Mouse (Mus musculus) thymus, postnatal 14 days (tissue): ENCODE results near the gene Vwa5b1.

Source experiments
- DNase-seq: peaks from one replicate; pipeline ENCODE4 v3.0.0; 2021

The Vwa5b1 gene

DNA sequence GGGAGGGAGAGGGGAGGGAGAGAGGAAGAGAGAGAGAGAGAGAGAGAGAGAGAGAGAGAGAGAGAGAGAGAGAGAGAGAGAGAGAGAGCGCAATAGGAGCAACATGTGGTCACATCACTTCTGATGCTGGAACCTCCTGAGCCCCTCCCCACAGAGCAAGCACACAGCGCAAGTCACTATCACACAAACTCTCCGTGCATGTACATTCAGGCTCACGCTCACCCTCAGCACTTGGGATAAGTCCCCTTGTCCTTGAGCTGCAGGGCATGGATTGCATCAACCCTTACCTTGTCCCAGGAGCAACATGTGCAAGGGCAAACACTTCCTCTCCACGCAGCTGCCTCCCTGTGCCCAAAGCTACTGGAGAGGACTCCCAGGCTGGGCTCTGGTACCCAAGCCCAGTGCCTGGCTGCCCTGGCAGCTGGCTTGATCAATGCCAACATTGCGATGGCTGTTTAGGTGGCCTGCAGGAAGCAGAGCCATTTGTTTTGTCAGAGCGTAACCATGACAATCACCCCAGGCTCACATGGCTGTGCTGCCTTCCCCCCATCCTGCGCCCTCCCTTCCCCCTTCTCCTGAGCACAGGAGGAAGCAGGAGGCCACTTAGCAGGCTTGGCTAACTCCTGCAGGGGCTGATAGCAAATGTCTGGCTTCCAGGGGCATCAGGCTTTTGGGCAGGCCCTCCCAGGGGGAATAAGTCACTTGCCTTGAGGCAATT, at the start of gene Vwa5b1:
Gene Vwa5b1 (minus strand): TSS at position 457 of the 718 bp plus-strand sequence.
- no peak for DNase-seq

DNA sequence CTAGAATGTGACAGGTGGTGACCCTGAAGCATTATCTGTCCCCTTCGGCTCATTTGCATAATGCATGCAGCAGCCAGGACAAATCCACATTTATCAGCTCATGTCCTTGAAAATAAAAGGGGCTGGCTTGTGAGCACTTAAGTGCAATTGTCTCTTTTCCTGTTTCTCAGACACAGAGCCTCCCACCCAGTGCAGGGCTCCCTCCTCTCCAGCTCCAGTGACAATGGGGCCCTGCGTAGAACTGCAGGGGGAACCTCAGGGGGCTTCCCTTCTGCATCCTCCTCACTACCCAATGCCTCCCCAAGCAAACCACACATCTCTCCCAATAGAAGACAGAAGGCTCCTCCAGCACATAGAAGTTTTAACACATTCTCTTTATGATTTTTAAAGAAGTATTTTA, 47.1 kb upstream of the Vwa5b1 start:
- no peak for DNase-seq

DNA sequence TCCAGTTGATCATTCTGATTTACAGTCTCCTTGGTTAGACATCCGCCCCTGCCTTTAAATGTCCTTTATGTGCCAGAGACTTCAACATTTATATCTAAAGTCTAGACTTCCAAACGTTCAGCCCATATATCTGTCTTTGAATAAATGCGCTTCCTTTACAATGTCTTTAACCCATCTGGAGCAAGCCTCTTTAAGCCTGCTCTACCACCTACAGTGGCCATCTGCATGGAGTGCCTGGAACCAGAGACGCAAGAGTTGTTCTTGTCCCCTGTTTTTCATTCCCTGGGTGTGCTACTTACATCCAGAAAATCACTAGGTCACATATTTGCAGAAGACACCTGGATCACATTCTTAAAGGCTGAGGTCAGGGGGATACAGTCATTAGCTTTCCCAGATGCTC, 44.4 kb upstream of the Vwa5b1 start:
- DNase-seq, result no peak

DNA sequence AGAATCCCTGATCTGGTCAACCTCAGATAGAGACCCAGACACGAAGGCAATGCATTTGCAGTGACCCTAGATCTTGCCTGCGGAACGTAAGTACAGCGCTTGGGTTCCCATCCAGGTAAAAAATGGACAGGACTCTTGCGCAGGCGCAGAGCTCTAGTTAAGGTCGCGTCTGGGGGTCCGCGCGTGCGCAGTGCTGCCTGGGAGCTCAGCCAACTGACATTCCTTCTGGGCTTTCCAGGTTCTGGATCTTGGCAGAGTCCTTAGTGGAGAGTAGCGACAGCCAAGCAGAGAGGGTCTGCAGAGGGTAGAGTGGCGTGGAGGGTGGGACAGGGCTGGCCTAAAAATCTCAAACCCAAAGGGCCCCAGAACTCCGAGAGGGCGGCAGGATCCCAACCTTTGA, 41.9 kb upstream of the Vwa5b1 start:
- no peak for DNase-seq

DNA sequence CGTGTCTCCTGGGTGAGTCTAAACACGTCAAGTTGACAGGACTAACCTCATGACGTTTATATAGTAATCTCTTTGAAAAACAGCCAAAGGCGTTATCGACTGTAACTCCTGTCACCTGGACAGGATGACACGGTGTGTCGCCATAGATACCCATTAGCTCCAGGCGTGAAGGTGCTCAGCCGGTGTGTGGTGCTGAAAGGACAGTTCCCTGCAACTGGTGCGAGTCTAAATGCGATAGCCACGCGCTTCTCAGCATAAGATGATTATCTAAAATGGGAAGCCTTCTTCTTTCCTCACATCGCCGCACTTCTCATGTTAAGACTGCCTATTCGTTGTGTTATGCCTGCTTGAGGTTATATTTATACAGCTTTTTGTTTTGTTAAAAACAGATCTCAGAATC, 40.8 kb upstream of the Vwa5b1 start:
- peak; percentile 7 for DNase-seq

GRCm38 (mm10) chr4:138672160-138672559, 36.5 kb upstream of the Vwa5b1 start:
- DNase-seq, result no peak

GRCm38 (mm10) chr4:138670093-138670889, 34.6 kb upstream of the Vwa5b1 start:
- no peak for DNase-seq

DNA sequence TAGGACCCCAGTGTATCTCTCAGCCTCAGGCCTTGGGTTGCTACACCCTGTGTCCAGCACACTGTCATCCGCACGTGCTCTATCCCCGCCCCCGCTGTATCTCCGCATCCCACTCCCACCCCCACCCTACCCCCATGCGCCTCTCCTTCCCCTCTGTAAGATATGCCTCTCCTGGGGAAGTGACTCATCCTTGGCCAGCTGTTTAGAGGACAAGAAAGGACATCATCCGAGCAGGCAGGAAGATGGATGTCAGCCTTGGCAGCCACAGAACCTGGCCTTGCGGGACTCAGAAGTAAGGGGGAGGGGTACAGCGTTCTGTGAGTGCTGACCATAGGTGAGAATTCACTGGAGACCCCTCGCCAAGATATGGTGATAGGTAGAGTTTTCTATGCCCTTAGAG, 30.8 kb upstream of the Vwa5b1 start:
- DNase-seq, result no peak

DNA sequence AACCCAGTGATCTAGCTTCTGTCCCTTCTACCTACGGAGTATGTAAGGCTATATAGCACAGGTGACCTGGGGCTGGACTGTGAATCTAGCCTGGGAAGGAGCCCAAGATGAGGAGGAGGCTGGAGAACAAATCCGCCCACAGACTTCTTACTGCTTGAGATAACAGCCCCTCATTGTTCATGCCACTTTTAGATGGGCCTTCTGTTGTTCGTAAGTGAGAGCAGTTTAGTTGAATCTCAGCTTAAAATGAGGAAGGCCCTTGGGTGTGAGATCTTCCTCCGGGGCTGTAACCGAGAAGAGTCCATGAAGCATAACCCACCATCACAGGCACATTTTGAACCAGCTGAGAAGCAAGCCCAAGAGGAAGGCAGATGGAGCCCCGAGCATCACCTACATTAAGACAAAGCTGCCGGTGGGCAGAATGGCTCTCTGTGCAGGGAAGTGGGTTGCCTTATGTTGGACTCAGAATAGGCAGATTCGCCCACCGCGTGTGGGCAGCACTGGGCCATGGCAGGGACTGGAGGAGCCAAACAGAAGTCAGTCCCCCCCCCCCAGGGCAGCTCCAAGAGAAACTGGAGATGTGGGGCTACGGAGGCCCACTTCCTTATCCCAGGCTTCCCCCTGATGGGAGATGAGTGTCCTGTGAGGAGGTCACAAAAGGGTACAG, 24.4 kb upstream of the Vwa5b1 start:
- no peak for DNase-seq

- DNase-seq, result no peak
Measured at GRCm38 (mm10) chr4:138653056-138653455, 17.4 kb upstream of the Vwa5b1 start.

DNA sequence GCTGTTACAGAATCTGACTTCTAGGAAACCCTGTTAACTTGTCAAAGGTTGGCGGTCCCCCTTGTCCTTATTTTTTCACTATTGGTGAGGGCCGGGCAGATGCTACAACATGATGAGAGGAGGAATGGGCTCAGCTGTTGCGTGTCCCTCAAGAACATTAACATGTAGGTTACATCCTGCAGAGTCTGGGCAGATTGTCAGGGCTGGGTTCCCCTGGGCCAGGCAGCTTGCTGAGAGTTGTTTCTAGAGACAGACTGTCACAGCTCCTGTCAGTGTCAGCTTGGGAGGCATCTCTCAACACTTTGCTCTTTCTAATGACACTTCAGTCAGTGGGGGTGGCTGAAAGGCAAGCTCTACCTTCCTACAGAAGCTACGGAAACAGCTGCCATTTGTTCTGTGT, 16.2 kb upstream of the Vwa5b1 start:
- DNase-seq, result no peak

- DNase-seq, result no peak
Measured at GRCm38 (mm10) chr4:138648096-138648635, 12.5 kb upstream of the Vwa5b1 start.

DNA sequence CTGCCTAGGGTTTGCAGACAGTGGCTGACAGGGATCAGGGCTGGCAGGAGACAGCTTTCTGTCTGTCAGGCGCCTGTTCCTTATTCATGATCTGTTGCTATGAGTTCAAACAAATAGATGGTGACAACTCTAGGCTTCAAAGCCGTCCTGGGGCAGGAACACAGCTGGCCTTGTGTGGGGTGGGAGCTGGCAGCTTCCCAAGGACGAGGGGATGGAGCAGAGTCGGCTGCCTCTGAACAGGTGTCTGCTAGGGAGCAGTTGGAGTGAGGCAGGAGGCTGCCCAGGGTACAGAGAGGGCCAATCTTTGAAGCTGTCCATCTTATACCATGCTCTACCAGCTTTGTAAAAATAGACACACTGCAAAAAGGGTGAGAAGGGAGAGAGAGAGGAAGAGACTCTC, 6.6 kb upstream of the Vwa5b1 start:
- no peak for DNase-seq

DNA sequence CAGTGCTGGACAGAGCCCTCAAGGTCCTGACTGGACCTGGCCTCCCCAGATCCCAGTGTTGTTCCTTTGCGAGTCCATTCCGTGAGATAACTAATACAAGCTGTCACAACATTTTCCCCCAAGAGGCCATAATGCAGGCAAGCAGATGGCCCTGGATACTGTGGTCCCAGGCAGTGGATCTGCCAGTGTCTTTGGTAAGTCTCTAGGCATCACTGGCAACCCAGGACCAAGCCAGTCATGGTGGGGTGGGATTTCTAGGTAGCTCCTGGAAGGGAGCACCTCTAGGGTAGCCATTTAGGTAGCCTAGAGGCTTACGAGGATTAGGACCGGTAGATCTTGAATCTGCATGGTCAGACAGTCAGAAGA, 445 bp upstream of the Vwa5b1 start:
- no peak for DNase-seq

DNA sequence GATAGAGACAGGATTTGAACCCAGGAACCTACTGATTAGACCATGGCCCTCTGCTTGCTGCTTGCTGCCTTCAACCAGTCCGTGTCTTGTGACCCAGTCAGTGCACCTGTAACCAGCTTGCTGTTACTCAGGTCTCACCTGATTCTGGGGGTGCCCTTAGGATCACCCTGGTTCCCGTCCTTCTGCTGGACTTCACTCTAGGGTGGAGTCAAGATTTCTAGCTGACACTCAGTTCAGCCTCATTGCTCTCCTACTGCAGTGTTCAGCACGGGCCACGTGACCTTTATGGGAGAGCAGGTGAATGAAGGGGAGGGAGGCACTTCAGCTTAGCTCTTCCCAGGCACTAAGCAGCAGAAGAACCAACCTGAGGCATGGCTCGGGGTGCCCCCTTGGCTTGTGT, 7.4 kb downstream of the Vwa5b1 start:
- DNase-seq, result no peak

- DNase-seq, result no peak
Measured at GRCm38 (mm10) chr4:138614454-138614853, 21.2 kb downstream of the Vwa5b1 start.

DNA sequence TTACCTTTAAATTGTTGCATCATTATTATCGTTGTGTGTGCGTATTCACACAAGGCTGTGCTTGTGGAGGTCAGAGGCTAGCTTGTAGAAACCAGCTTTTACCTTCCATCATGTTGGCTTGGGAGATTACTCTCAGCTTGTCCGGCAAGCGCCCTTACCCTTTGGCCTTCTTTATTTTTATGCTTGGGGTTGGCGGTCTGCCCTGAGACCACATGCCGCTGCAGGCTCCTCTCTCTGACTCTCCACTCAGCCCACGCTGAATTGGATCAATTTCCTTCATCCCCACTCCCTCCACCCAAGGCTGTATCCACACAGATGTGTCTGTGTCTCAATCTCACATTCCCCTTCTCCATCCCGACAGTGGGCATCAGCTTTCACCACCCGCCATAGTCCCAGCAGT, 33.8 kb downstream of the Vwa5b1 start:
- no peak for DNase-seq

DNA sequence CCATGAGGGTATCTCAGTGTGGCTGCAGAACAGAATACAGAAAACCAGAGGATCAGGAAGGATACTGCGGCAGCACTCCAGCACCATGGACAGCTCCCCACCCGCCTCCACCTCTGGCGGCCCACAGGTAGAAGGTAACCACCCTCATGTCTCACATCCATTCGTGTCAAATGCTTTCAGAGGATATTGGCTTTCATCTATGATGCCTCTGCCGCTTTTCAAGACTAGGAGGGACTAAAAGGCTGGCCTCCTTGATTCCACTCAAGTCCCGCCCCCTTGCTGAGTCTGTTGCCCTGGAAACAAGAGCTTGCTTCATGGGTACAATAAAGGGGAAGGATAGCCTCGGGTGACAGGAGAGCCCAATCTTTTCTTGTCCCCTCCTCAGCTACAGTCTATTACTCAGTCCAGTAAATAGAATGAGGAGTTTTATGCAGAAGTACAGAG, 37.8 kb downstream of the Vwa5b1 start:
- DNase-seq, result peak; percentile 35

- DNase-seq, result no peak
Measured at GRCm38 (mm10) chr4:138596391-138597130, 39.1 kb downstream of the Vwa5b1 start.

DNA sequence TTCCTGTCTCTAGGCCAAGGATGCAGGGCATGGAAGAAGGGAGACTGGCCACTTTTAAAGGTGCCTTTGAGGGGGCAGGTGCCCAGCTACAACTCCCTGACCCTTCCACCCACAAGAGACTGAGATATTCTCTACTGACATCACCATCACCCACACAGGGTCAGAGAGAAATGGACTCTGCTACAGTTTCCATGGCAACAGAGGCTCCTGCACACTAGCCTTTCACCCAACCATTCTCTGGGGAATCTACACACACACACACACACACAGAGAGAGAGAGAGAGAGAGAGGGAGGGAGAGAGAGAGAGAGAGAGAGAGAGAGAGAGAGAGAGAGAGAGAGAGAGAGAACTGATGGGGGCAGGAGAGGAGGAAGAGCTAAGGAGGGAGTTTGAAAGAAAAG, 50.7 kb downstream of the Vwa5b1 start:
- no peak for DNase-seq

- DNase-seq, result no peak
Measured at GRCm38 (mm10) chr4:138582446-138582845, 53.2 kb downstream of the Vwa5b1 start.

DNA sequence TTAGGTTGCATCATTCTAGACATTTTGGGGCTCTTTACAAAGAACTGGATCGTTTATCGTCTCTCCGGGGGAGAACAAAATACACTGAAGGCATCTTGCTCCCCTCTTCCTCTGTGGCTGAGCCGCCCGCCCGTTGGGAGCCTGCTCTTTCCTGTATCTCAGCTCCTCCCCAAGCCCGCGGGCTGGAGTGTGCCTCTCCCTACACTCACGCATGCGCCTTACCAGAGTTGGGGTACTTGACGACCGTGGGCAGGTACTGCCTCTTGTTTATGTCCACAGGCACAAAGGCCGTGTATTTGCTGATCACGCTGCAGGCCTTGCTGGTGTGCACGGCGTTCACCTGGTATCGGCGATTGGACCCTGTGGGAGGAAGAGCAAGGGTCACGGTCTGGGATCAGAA, 57.3 kb downstream of the Vwa5b1 start:
- DNase-seq, result no peak

GRCm38 (mm10) chr4:138576661-138577060, 59.0 kb downstream of the Vwa5b1 start:
- DNase-seq, result no peak
